Mouse (Mus musculus) heart, embryonic 16.5 days (tissue): ENCODE measurements around the gene Stac. TPM values are rescaled to one million over a fixed set of nuclear protein-coding genes. Genes with fewer than 3 reads are reported as not detected.

Source experiments
- ATAC-seq: fragments of 200-750 bp; cut with Nextera tagmentation; replicated peaks from 2 replicates; pipeline ENCODE4 v1.8.0; 2017; ENCODE audit warnings: moderate number of reproducible peaks; ENCODE audit not compliant: insufficient read depth, low FRiP score; ENCODE audit errors: extremely low read depth
- H3K27ac ChIP-seq: fragments of 300-500 bp; sonication (generic); 2 replicates; pipeline ENCODE4 v1.5.1; 2014; ENCODE audit warnings: mild to moderate bottlenecking, low read length, control low read depth, moderate library complexity
- H3K27me3 ChIP-seq: fragments of 300-500 bp; sonication (generic); 2 replicates; pipeline ENCODE4 v1.6.1; 2014; ENCODE audit warnings: low read length, mixed read lengths; ENCODE audit not compliant: control insufficient read depth, insufficient read depth
- H3K36me3 ChIP-seq: fragments of 300-500 bp; sonication (generic); 2 replicates; pipeline ENCODE4 v1.6.1; 2014; ENCODE audit not compliant: control insufficient read depth, insufficient read depth
- H3K4me1 ChIP-seq: fragments of 300-500 bp; sonication (generic); 2 replicates; pipeline ENCODE4 v1.6.1; 2014; ENCODE audit warnings: low read length, mixed read lengths; ENCODE audit not compliant: control insufficient read depth, insufficient read depth
- H3K4me2 ChIP-seq: fragments of 300-500 bp; sonication (generic); 2 replicates; pipeline ENCODE4 v1.6.1; 2014; ENCODE audit warnings: low read depth, mild to moderate bottlenecking, control low read depth, low read length
- H3K4me3 ChIP-seq: fragments of 300-500 bp; sonication (generic); 2 replicates; pipeline ENCODE4 v1.5.1; 2014; ENCODE audit warnings: mild to moderate bottlenecking, control low read depth, low read length
- H3K9ac ChIP-seq: fragments of 300-500 bp; sonication (generic); 2 replicates; pipeline ENCODE4 v1.6.1; 2014; ENCODE audit warnings: low read length, control low read depth
- H3K9me3 ChIP-seq: fragments of 300-500 bp; sonication (generic); replicated peaks from 2 replicates; pipeline ENCODE4 v1.6.1; 2016; ENCODE audit warnings: low read length; ENCODE audit not compliant: control insufficient read depth
- WGBS: fragments of 180-500 bp; shearing (Covaris S2); extraction: QIAGEN DNeasy Blood & Tissue Kit; methylation state at CpG from one replicate; pipeline ENCODE4 v1.1.7; 2014; 5-methylcytosine and 5-hydroxymethylcytosine counted together
- polyA plus RNA-seq: library from polyadenylated mRNA; unstranded; fragments of >200 nt; fragmentation: Nextera tagmentation; extraction: Ambion mirVana; gene quantifications from 2 replicates; pipeline ENCODE4 v1.2.1, GENCODE M21; 2015

The Stac gene
- 0.85 and 0.90 TPM in 2 replicates for polyA plus RNA-seq

DNA sequence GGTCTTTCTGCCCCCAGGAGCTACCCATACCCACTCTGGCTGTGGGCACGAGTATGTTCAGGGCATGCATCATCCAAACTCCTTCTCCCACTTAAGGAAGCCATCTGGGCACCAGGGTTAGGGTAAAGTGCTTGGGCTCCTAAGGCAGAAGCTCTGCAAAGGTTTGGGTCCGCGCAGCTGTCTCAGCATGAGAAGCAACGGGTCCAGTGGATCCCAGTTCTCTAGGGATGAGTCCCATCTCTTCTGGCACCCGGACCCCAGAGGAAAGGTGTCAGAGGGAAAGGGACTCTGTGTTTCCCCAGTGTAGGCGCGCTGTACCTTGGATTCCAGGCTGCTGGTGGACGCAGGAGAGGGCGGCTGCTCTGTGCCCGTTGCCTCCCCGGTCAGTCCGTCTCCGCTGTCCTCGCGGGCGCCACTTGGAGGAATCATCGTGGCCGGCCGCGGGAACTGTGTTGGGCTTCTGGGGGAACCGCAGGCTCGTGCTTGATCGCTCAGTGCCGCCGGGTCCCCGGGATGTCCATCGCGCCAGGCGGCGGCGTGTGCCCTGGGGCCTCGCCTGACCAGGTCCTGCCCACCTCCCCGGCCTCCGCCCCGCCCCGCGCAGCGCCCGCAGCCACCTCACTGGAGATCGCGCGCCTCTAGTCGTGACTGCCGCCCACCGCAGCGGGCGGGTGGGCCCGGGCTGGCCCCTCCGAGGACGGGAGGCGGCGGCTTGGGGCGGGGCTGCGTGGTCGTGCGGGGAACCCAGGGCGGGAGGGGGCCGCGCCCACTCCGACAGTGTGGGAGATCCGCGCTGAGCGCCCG lies at the start of gene Stac:
TSS of gene Stac (minus strand) at position 669 of the 804 bp plus-strand sequence.
- Histone ChIP-seq H3K27me3 (peaks cover 24% of the 10 kb centered on the region), H3K36me3 (no peaks in the 10 kb centered on the region), H3K9ac (peak within 1 kb of the TSS; percentile 57), H3K9me3 (no peaks in the 10 kb centered on the region), H3K27ac (no peak within 1 kb of the TSS), H3K4me3 (peak within 1 kb of the TSS; percentile 60), H3K4me1 (no peaks in the 10 kb centered on the region), H3K4me2 (peak within 1 kb of the TSS; percentile 86)
- ATAC-seq, result peak; percentile 60
- WGBS, result 2% methylated on average over 55 of the region's 64 CpGs

- H3K4me3 ChIP-seq, result no peak overlapping the region
- 66% methylated on average over 10 of the region's 10 CpGs for WGBS
- no peaks in the 10 kb centered on the region for H3K27me3 ChIP-seq
- no peak overlapping the region for H3K4me2 ChIP-seq
- H3K9ac ChIP-seq, result no peak overlapping the region
- H3K36me3 ChIP-seq, result no peaks in the 10 kb centered on the region
- H3K27ac ChIP-seq, result no peak overlapping the region
- no peak for ATAC-seq
- no peaks in the 10 kb centered on the region for H3K4me1 ChIP-seq
- H3K9me3 ChIP-seq, result no peaks in the 10 kb centered on the region
Measured at GRCm38 (mm10) chr9:111739431-111740245, 49.5 kb upstream of the Stac start.

DNA sequence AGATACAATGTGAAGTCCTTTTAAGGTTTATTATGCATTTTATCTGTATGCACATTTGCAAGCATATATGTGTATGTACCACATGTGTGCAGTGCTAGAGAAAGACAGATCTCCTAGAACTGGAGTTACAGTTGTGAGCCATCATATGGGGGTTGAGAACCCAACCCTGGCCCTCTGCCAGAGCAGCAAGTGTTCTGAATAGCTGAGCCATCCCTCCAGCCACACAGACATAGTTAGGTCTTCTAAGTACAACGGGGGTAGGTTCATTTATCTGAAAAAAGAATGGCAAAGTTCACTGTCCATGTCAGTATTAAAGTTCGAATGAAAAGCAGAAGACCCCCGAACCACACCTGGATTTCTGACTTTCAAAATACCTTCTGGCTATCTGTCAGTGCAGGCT lies 48.9 kb upstream of the Stac start:
- 64% methylated on average over 3 of the region's 3 CpGs for WGBS
- Histone ChIP-seq H3K9me3 (no peaks in the 10 kb centered on the region), H3K27me3 (no peaks in the 10 kb centered on the region), H3K4me1 (no peaks in the 10 kb centered on the region), H3K36me3 (no peaks in the 10 kb centered on the region), H3K4me3 (no peak overlapping the region), H3K4me2 (no peak overlapping the region), H3K27ac (no peak overlapping the region), H3K9ac (no peak overlapping the region)
- no peak for ATAC-seq

- H3K4me2 ChIP-seq, result no peak overlapping the region
- no peaks in the 10 kb centered on the region for H3K27me3 ChIP-seq
Measured at GRCm38 (mm10) chr9:111737796-111738195, 47.6 kb upstream of the Stac start.

DNA sequence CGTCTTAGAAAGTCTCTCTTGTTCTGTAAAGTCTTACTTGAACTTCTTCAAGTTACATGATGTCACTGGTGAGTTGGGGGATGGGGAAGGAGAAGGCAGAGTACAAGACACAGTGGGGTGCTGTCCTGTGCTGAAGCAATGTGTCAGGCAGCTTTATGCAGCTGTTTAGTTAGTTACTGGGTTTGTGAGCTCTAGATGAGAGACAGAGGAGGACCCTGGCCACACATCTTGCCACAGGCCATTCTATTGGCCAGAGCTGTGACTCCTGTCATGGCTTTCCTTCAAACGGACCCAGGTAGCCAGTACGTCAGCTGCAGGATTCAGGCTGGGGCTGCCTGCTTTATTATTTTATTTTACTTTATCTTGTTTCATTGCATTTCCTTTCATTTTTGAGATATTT lies 45.8 kb upstream of the Stac start:
- H3K4me1 ChIP-seq, result no peaks in the 10 kb centered on the region
- no peak overlapping the region for H3K27ac ChIP-seq
- no peak overlapping the region for H3K9ac ChIP-seq
- no peak overlapping the region for H3K4me3 ChIP-seq
- no peaks in the 10 kb centered on the region for H3K36me3 ChIP-seq
- H3K27me3 ChIP-seq, result no peaks in the 10 kb centered on the region
- ATAC-seq, result no peak
- no peak overlapping the region for H3K4me2 ChIP-seq
- H3K9me3 ChIP-seq, result no peaks in the 10 kb centered on the region
- WGBS, result 70% methylated on average over 3 of the region's 3 CpGs

More at GRCm38 (mm10) chr9:111737796-111738195, 47.6 kb upstream of the Stac start:
- no peak for ATAC-seq
- no peaks in the 10 kb centered on the region for H3K4me1 ChIP-seq
- H3K4me3 ChIP-seq, result no peak overlapping the region
- no peak overlapping the region for H3K9ac ChIP-seq
- no peak overlapping the region for H3K27ac ChIP-seq
- 68% methylated on average over 2 of the region's 2 CpGs for WGBS
- H3K36me3 ChIP-seq, result no peaks in the 10 kb centered on the region
- H3K9me3 ChIP-seq, result no peaks in the 10 kb centered on the region

GRCm38 (mm10) chr9:111731939-111732670 lies 42.0 kb upstream of the Stac start:
- H3K4me2 ChIP-seq, result no peak overlapping the region
- H3K4me3 ChIP-seq, result no peak overlapping the region
- no peaks in the 10 kb centered on the region for H3K4me1 ChIP-seq
- WGBS, result 56% methylated on average over 9 of the region's 9 CpGs
- no peaks in the 10 kb centered on the region for H3K36me3 ChIP-seq
- no peak for ATAC-seq
- no peaks in the 10 kb centered on the region for H3K27me3 ChIP-seq
- H3K9ac ChIP-seq, result no peak overlapping the region
- no peaks in the 10 kb centered on the region for H3K9me3 ChIP-seq
- H3K27ac ChIP-seq, result no peak overlapping the region

DNA sequence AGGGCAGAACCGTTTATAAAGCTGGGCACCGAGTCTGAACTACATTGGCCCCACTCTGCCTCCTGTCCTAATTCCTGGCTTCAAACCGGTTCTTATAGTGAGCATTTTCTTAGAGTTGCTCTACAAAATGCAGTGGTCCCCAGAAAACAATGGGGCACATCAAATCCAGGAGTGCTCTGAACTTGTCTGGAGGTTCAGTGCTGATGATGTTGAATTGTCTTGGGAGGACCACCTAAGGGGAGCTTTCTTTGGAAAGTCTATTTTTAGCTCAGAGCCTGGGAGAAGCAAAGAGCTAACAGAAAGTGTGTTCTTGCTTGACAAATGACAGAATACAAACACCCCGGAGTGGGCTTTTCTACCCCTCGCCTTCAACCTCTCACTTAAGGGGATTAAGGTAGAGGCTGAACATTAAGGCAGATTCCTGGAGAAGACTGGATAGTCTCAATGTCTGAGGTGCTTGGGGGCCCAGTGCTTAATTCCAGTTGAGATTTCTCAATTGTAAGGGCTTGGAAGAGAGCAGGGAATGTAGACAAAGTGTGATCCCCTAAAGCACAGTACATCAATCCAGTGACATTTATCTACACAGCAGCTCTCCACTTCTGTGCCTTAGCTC lies 34.9 kb upstream of the Stac start:
- H3K36me3 ChIP-seq, result no peaks in the 10 kb centered on the region
- no peak overlapping the region for H3K4me2 ChIP-seq
- no peak overlapping the region for H3K4me3 ChIP-seq
- no peak for ATAC-seq
- H3K27me3 ChIP-seq, result no peaks in the 10 kb centered on the region
- H3K9ac ChIP-seq, result no peak overlapping the region
- peaks cover 2% of the 10 kb centered on the region; the same call in 1 of the 2 replicates for H3K4me1 ChIP-seq
- no peak overlapping the region for H3K27ac ChIP-seq
- WGBS, result 34% methylated on average over 5 of the region's 5 CpGs
- H3K9me3 ChIP-seq, result no peaks in the 10 kb centered on the region

DNA sequence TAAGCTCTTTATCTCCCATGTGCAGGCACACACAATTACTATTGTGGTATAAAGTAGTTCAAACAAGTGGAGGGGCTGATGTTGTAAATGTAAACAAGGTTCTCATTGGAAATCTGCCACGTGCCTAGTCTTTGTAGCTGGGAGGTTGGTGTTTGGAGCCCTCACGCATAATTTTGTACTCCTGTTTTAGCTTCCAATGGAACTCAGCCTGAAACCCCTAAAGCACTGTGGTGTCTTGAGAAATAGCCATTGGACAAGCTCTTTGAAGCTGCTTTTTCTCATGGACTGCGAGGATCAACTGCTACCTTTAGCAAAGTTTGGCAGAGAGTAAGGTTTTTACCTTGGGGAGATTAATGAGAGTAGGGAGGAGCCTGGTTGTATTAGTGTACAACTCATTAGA lies 24.3 kb upstream of the Stac start:
- Histone ChIP-seq H3K27ac (no peak overlapping the region), H3K27me3 (no peaks in the 10 kb centered on the region), H3K4me2 (no peak overlapping the region), H3K9ac (no peak overlapping the region), H3K4me3 (no peak overlapping the region), H3K36me3 (no peaks in the 10 kb centered on the region), H3K4me1 (no peaks in the 10 kb centered on the region), H3K9me3 (no peaks in the 10 kb centered on the region)
- WGBS, result 66% methylated on average over 3 of the region's 3 CpGs
- no peak for ATAC-seq
